In genomic region chr17:12770500-12770899, GRCm38 (mm10) we compare ENCODE assay signal across 18 mouse cellular contexts. TPM values are rescaled to one million over a fixed set of nuclear protein-coding genes. Genes with fewer than 3 reads are reported as not detected.
DNase-seq lines count a peak whose midpoint lies in the region; ATAC-seq lines count a peak whose summit lies in the region.
"Had no signal": no experiment of that assay in that cellular context is flagged by ENCODE, and none has a peak within 500 bp of the region (broad histone marks: within the 10 kb centered on the region; RNA-seq: fewer than 3 reads in every experiment).

No protein-coding gene starts in this region.

- no peaks in the 10 kb centered on the region for H3K27me3 ChIP-seq in limb, embryonic 13.5 days
- H3K27me3 ChIP-seq in limb, embryonic 10.5 days (ENCODE audit: low read depth, poor library complexity, severe bottlenecking) = no peaks in the 10 kb centered on the region
- peaks cover 3% of the 10 kb centered on the region; the same call in 1 of the 2 replicates for H3K27me3 ChIP-seq in midbrain, embryonic 14.5 days (ENCODE audit: control insufficient read depth, insufficient read depth, low read length)
- peaks cover 13% of the 10 kb centered on the region; the same call in 1 of the 2 replicates for H3K27me3 ChIP-seq in midbrain, embryonic 13.5 days
- H3K27me3 ChIP-seq: embryonic facial prominence, embryonic 13.5 days had no signal

- no peak for ATAC-seq in limb, embryonic 13.5 days (ENCODE audit: low FRiP score, low read depth)
- no peak for ATAC-seq in midbrain, embryonic 14.5 days (ENCODE audit: low FRiP score, low TSS enrichment)
- no peak for ATAC-seq in midbrain, embryonic 13.5 days

- no peak overlapping the region for H3K9ac ChIP-seq in limb, embryonic 13.5 days
- H3K9ac ChIP-seq in midbrain, embryonic 14.5 days (replicated peaks; ENCODE audit: low read length) = no peak overlapping the region
- no peak overlapping the region for H3K9ac ChIP-seq in midbrain, embryonic 13.5 days (replicated peaks)

- H3K9me3 ChIP-seq in limb, embryonic 13.5 days = peaks cover 7% of the 10 kb centered on the region
- peaks cover 8% of the 10 kb centered on the region; the same call in 1 of the 2 replicates for H3K9me3 ChIP-seq in limb, embryonic 10.5 days (replicated peaks)
- H3K9me3 ChIP-seq in midbrain, embryonic 14.5 days (ENCODE audit: control insufficient read depth, low read length) = no peaks in the 10 kb centered on the region
- no peaks in the 10 kb centered on the region for H3K9me3 ChIP-seq in midbrain, embryonic 13.5 days
- H3K9me3 ChIP-seq: embryonic facial prominence, embryonic 13.5 days had no signal

- intact Hi-C loops in heart, postnatal 10 days (cut with DNase I) = loop anchor here (2.0 kb wide), 1 partner anchor 16 kb away; no protein-coding TSS in a partner anchor

- no peak overlapping the region for H3K4me3 ChIP-seq in limb, embryonic 13.5 days
- H3K4me3 ChIP-seq in limb, embryonic 10.5 days = no peak overlapping the region
- H3K4me3 ChIP-seq in midbrain, embryonic 14.5 days (replicated peaks; ENCODE audit: low read depth, low read length) = no peak overlapping the region
- H3K4me3 ChIP-seq in midbrain, embryonic 13.5 days (replicated peaks) = no peak overlapping the region

- no peak overlapping the region for H3K27ac ChIP-seq in limb, embryonic 13.5 days
- H3K27ac ChIP-seq in limb, embryonic 10.5 days = no peak overlapping the region
- H3K27ac ChIP-seq in midbrain, embryonic 14.5 days (replicated peaks; ENCODE audit: low read depth, low read length) = no peak overlapping the region
- H3K27ac ChIP-seq in midbrain, embryonic 13.5 days = no peak overlapping the region
- H3K27ac ChIP-seq: hindbrain, embryonic 14.5 days; macrophage had no signal

- peaks cover 31% of the 10 kb centered on the region for H3K4me1 ChIP-seq in limb, embryonic 13.5 days
- peaks cover 26% of the 10 kb centered on the region for H3K4me1 ChIP-seq in limb, embryonic 10.5 days
- H3K4me1 ChIP-seq in midbrain, embryonic 14.5 days (ENCODE audit: control insufficient read depth, insufficient read depth, low read length) = peaks cover 25% of the 10 kb centered on the region
- H3K4me1 ChIP-seq in midbrain, embryonic 13.5 days (replicated peaks) = peaks cover 31% of the 10 kb centered on the region

- peak overlapping the region; percentile 62; the same call in 1 of the 2 replicates for H3K4me2 ChIP-seq in limb, embryonic 13.5 days (replicated peaks)
- H3K4me2 ChIP-seq in midbrain, embryonic 14.5 days (ENCODE audit: low read length) = 0 out of 2 replicates have a peak overlapping the region, but pooled peaks have one; percentile 91
- no peak overlapping the region for H3K4me2 ChIP-seq in midbrain, embryonic 13.5 days (replicated peaks)

- WGBS in limb, embryonic 13.5 days = 94% methylated on average over 5 of the region's 5 CpGs
- WGBS in limb, embryonic 10.5 days = 88% methylated on average over 5 of the region's 5 CpGs
- 88% methylated on average over 5 of the region's 5 CpGs for WGBS in midbrain, embryonic 14.5 days
- WGBS in midbrain, embryonic 13.5 days = 86% methylated on average over 5 of the region's 5 CpGs

- DNase-seq in cerebellum, adult 9-11 months = peak; percentile 27
- DNase-seq in cerebellum, adult 11-12 months = no peak
- DNase-seq in heart, adult 11 months = peak; percentile 90
- DNase-seq in heart, postnatal 10 days = no peak
- no peak for DNase-seq in limb, embryonic 10.5 days (ENCODE audit: low spot score)
- no peak for DNase-seq in midbrain, embryonic 14.5 days
- DNase-seq: adrenal gland, adult 8-10 months; cerebellum, postnatal 10 days; kidney, adult 9 months; kidney, postnatal 10 days; lung, postnatal 10 days; thymus, adult 2 months; thymus, postnatal 36 days had no signal

- peaks cover 44% of the 10 kb centered on the region for H3K36me3 ChIP-seq in limb, embryonic 13.5 days
- H3K36me3 ChIP-seq in limb, embryonic 10.5 days = peaks cover 92% of the 10 kb centered on the region
- H3K36me3 ChIP-seq in midbrain, embryonic 14.5 days (ENCODE audit: control insufficient read depth, insufficient read depth, low read length) = no peaks in the 10 kb centered on the region
- no peaks in the 10 kb centered on the region for H3K36me3 ChIP-seq in midbrain, embryonic 13.5 days

RNA-seq across cellular contexts. Expression of gene Igf2r, which starts 1.0 kb away (rescaled TPM):
- 100 to 1,000 TPM; 180 to 214 TPM for total RNA-seq in heart, postnatal 10 days (2021)
- polyA plus RNA-seq in limb, embryonic 13.5 days (2015; fragmentation: Nextera tagmentation; extraction: Ambion mirVana) = 48.7 and 51.5 TPM in 2 replicates
- 30.3 and 35.6 TPM in 2 replicates for polyA plus RNA-seq in limb, embryonic 10.5 days (2016; fragmentation: Nextera tagmentation; extraction: Ambion mirVana)
- 9.2 and 13.4 TPM in 2 replicates for polyA plus RNA-seq in midbrain, embryonic 14.5 days (2014; fragmentation: Nextera tagmentation; extraction: Ambion mirVana)
- polyA plus RNA-seq in midbrain, embryonic 13.5 days (2015; fragmentation: Nextera tagmentation; extraction: Ambion mirVana) = 11.0 and 11.2 TPM in 2 replicates

Comparison
In these comparisons a context has a peak if more than half of its experiments do, and no peak if none do; other contexts are left out.
1. DNase-seq: peak in cerebellum, adult 9-11 months (single experiment) and heart, adult 11 months (single experiment); none in cerebellum, adult 11-12 months (single experiment), heart, postnatal 10 days (0 of 2), limb, embryonic 10.5 days (single experiment) and midbrain, embryonic 14.5 days (single experiment).